Mouse (Mus musculus): Measurements from ENCODE around the gene Dennd4a. TPM values are rescaled to one million over a fixed set of nuclear protein-coding genes. Genes with fewer than 3 reads are reported as not detected.

Dennd4a gene
- polyA plus RNA-seq (2014; fragmentation: Illumina TruSeq; extraction: RNeasy Lipid Tissue Mini Kit (QIAGEN cat#74804); ENCODE audit: low read depth, low replicate concordance): 14.1 TPM

GRCm38 (mm10) chr9:64810822-64811537 lies at the start of gene Dennd4a:
TSS of gene Dennd4a (plus strand) at chr9:64811340.

GRCm38 (mm10) chr9:64951161-64951657 lies 140.1 kb downstream of the Dennd4a start, which contains the start of gene Slc24a1:
TSS of gene Slc24a1 (minus strand) at chr9:64951607.

GRCm38 (mm10) chr9:64960117-64960977 lies 149.2 kb downstream of the Dennd4a start, which contains the start of gene Ints14:
TSS of gene Ints14 (plus strand) at chr9:64960905.

Other genes with a start within 250 kb of the Dennd4a start
- gene Rab11a, start 73.6 kb upstream of the Dennd4a start, polyA plus RNA-seq (2014; fragmentation: Illumina TruSeq; extraction: RNeasy Lipid Tissue Mini Kit (QIAGEN cat#74804); ENCODE audit: low read depth, low replicate concordance): 665 TPM
- gene Slc24a1, start 140.3 kb downstream of the Dennd4a start, polyA plus RNA-seq (2014; fragmentation: Illumina TruSeq; extraction: RNeasy Lipid Tissue Mini Kit (QIAGEN cat#74804); ENCODE audit: low read depth, low replicate concordance): not detected
- gene Ints14, start 149.6 kb downstream of the Dennd4a start, polyA plus RNA-seq (2014; fragmentation: Illumina TruSeq; extraction: RNeasy Lipid Tissue Mini Kit (QIAGEN cat#74804); ENCODE audit: low read depth, low replicate concordance): 19.5 TPM
- gene Hacd3, start 210.4 kb downstream of the Dennd4a start, polyA plus RNA-seq (2014; fragmentation: Illumina TruSeq; extraction: RNeasy Lipid Tissue Mini Kit (QIAGEN cat#74804); ENCODE audit: low read depth, low replicate concordance): 120 TPM
- 153 TPM for gene Dpp8, start 221.1 kb downstream of the Dennd4a start, polyA plus RNA-seq (2014; fragmentation: Illumina TruSeq; extraction: RNeasy Lipid Tissue Mini Kit (QIAGEN cat#74804); ENCODE audit: low read depth, low replicate concordance)